Mouse (Mus musculus): ENCODE results near the gene Uggt2. TPM values are rescaled to one million over a fixed set of nuclear protein-coding genes. Genes with fewer than 3 reads are reported as not detected.

Uggt2 gene
- polyA plus RNA-seq, 2 experiments = 14.9 to 36.0 TPM

- WGBS = 86% methylated on average over 2 of the region's 2 CpGs
Observed at GRCm38 (mm10) chr14:118944702-118945101, 154.5 kb downstream of the Uggt2 start.

DNA sequence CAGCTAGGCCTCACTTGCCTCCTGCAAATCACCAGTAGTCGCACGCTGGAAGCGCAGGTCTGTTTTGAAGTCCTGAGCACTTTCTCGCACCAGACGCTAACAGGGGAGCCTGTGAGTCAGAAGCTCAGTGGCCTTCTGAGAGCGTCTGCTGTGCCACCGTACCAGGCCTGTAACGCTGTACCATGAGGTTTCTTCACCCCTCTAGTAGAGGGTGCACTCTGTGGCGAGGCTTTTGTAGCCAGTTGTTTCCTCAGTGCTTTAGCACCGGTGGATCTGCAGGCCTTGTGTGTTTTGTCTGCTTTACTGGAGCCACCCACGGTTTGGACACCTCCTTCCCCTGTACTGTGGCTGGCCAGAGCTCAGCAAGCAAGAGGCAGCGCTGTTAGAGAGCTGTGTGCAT lies 157.2 kb downstream of the Uggt2 start:
- Histone ChIP-seq H3K9ac (ENCODE audit: low read depth, low read length, severe bottlenecking) (no peak overlapping the region), H3K4me2 (replicated peaks; ENCODE audit: low read depth, low read length, severe bottlenecking) (no peak overlapping the region), H3K4me1 (ENCODE audit: control insufficient read depth, insufficient read depth, low read length) (peaks cover 12% of the 10 kb centered on the region), H3K27me3 (ENCODE audit: control insufficient read depth, insufficient read depth, low read length) (no peaks in the 10 kb centered on the region), H3K4me3 (replicated peaks; ENCODE audit: low read length) (no peak overlapping the region), H3K27ac (replicated peaks; ENCODE audit: low read depth, low read length) (no peak overlapping the region), H3K9me3 (ENCODE audit: control insufficient read depth, low read length) (no peaks in the 10 kb centered on the region), H3K36me3 (ENCODE audit: control insufficient read depth, insufficient read depth, low read length) (no peaks in the 10 kb centered on the region)
- WGBS = 48% methylated on average over 12 of the region's 12 CpGs
- DNase-seq (ENCODE audit: low spot score) = no peak
- no peak for ATAC-seq (ENCODE audit: low FRiP score, low read depth)
- TF ChIP-seq POLR2A (IDR thresholded peaks at IDR 0.05; ENCODE audit: borderline replicate concordance, extremely low read depth, insufficient read depth, insufficient read length) = no peak

More at GRCm38 (mm10) chr14:118944702-118945101, 154.5 kb downstream of the Uggt2 start:
- DNase-seq (ENCODE audit: low spot score) (no peak), ATAC-seq (ENCODE audit: low FRiP score, low read depth) (no peak)
- Histone ChIP-seq H3K4me2 (replicated peaks; ENCODE audit: low read depth, low read length, severe bottlenecking) (no peak overlapping the region), H3K9me3 (ENCODE audit: control insufficient read depth, low read length) (no peaks in the 10 kb centered on the region), H3K27ac (replicated peaks; ENCODE audit: low read depth, low read length) (no peak overlapping the region), H3K9ac (ENCODE audit: low read depth, low read length, severe bottlenecking) (no peak overlapping the region), H3K4me1 (ENCODE audit: control insufficient read depth, insufficient read depth, low read length) (peaks cover 3% of the 10 kb centered on the region; the same call in 1 of the 2 replicates), H3K36me3 (ENCODE audit: control insufficient read depth, insufficient read depth, low read length) (no peaks in the 10 kb centered on the region), H3K4me3 (replicated peaks; ENCODE audit: low read length) (no peak overlapping the region), H3K27me3 (ENCODE audit: control insufficient read depth, insufficient read depth, low read length) (no peaks in the 10 kb centered on the region)
- TF ChIP-seq POLR2A (IDR thresholded peaks at IDR 0.05; ENCODE audit: borderline replicate concordance, extremely low read depth, insufficient read depth, insufficient read length) = no peak

DNA sequence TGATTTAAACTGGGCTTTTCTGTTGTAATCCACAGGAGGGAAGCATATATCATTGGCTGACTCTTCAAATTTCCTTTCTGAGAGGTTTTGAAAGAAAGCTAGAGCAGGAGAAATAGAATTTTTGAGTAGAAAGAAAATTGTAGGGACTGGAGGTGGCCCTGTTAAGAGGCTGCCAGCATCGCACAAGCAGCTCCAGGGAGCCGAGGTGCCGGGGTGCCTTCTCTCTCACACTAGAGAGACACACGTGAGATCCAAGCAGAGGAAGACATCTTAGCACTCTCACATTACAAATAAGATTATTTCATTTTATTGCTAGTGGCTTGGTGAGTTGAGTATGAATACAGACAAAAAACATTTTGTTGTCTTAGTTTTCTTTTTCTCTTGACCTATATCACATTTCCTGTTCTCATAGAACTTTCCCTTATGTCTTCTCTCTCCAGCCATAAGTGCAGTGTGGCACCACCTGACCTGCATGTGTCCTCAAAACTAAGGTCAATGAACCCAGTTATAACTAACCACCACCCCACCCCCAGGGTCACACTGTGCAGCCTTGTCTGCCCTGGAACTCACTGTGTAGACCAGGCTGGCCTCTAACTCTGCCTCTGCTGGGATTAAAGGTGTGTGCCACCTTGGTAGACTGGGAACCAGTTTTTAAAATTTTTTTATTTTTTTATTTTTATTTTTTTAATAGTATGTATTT lies 158.3 kb downstream of the Uggt2 start:
- DNase-seq (ENCODE audit: low spot score) (no peak), ATAC-seq (ENCODE audit: low FRiP score, low read depth) (no peak)
- no peaks in the 10 kb centered on the region for H3K36me3 ChIP-seq (ENCODE audit: control insufficient read depth, insufficient read depth, low read length)
- H3K4me1 ChIP-seq (ENCODE audit: control insufficient read depth, insufficient read depth, low read length) = peaks cover 12% of the 10 kb centered on the region
- no peaks in the 10 kb centered on the region for H3K27me3 ChIP-seq (ENCODE audit: control insufficient read depth, insufficient read depth, low read length)
- 0 out of 2 replicates have a peak overlapping the region, but pooled peaks have one; percentile 31 for H3K9ac ChIP-seq (ENCODE audit: low read depth, low read length, severe bottlenecking)
- TF ChIP-seq POLR2A (IDR thresholded peaks at IDR 0.05; ENCODE audit: borderline replicate concordance, extremely low read depth, insufficient read depth, insufficient read length) = no peak
- WGBS = 68% methylated on average over 4 of the region's 4 CpGs
- no peak overlapping the region for H3K4me3 ChIP-seq (replicated peaks; ENCODE audit: low read length)
- H3K27ac ChIP-seq (replicated peaks; ENCODE audit: low read depth, low read length) = no peak overlapping the region
- H3K4me2 ChIP-seq (replicated peaks; ENCODE audit: low read depth, low read length, severe bottlenecking) = no peak overlapping the region
- H3K9me3 ChIP-seq (ENCODE audit: control insufficient read depth, low read length) = no peaks in the 10 kb centered on the region

- H3K27ac ChIP-seq (replicated peaks; ENCODE audit: low read depth, low read length) = no peak overlapping the region; the same call in 1 of the 2 replicates
- H3K4me3 ChIP-seq (replicated peaks; ENCODE audit: low read length) = peak overlapping the region; percentile 99
Observed at GRCm38 (mm10) chr14:118938551-118938950, 160.7 kb downstream of the Uggt2 start.

GRCm38 (mm10) chr14:118937533-118938492 lies 161.4 kb downstream of the Uggt2 start, which contains the start of gene Dnajc3:
Gene Dnajc3 (plus strand): TSS chr14:118937976.
- ATAC-seq (ENCODE audit: low FRiP score, low read depth) (peak; percentile 100), DNase-seq (ENCODE audit: low spot score) (peak; percentile 99)
- TF ChIP-seq POLR2A (IDR thresholded peaks at IDR 0.05; ENCODE audit: borderline replicate concordance, extremely low read depth, insufficient read depth, insufficient read length) = peak; percentile 70; the same call in 1 of the 2 replicates
- H3K9me3 ChIP-seq (ENCODE audit: control insufficient read depth, low read length) = no peaks in the 10 kb centered on the region
- peak within 1 kb of the TSS; percentile 99 for H3K9ac ChIP-seq (ENCODE audit: low read depth, low read length, severe bottlenecking)
- peak within 1 kb of the TSS; percentile 90 for H3K27ac ChIP-seq (replicated peaks; ENCODE audit: low read depth, low read length)
- under 1% methylated on average over 63 of the region's 124 CpGs for WGBS
- no peaks in the 10 kb centered on the region for H3K36me3 ChIP-seq (ENCODE audit: control insufficient read depth, insufficient read depth, low read length)
- peaks cover 12% of the 10 kb centered on the region for H3K4me1 ChIP-seq (ENCODE audit: control insufficient read depth, insufficient read depth, low read length)
- no peaks in the 10 kb centered on the region for H3K27me3 ChIP-seq (ENCODE audit: control insufficient read depth, insufficient read depth, low read length)
- H3K4me2 ChIP-seq (replicated peaks; ENCODE audit: low read depth, low read length, severe bottlenecking) = peak within 1 kb of the TSS; percentile 69
- peak within 1 kb of the TSS; percentile 99 for H3K4me3 ChIP-seq (replicated peaks; ENCODE audit: low read length)

More at GRCm38 (mm10) chr14:118938551-118938950, 160.7 kb downstream of the Uggt2 start:
- under 1% methylated on average over 7 of the region's 7 CpGs for WGBS
- H3K4me2 ChIP-seq (replicated peaks; ENCODE audit: low read depth, low read length, severe bottlenecking) = peak overlapping the region; percentile 65
- DNase-seq (ENCODE audit: low spot score) (peak; percentile 34), ATAC-seq (ENCODE audit: low FRiP score, low read depth) (no peak)
- H3K36me3 ChIP-seq (ENCODE audit: control insufficient read depth, insufficient read depth, low read length) = no peaks in the 10 kb centered on the region
- H3K9me3 ChIP-seq (ENCODE audit: control insufficient read depth, low read length) = no peaks in the 10 kb centered on the region
- H3K27me3 ChIP-seq (ENCODE audit: control insufficient read depth, insufficient read depth, low read length) = no peaks in the 10 kb centered on the region
- H3K4me1 ChIP-seq (ENCODE audit: control insufficient read depth, insufficient read depth, low read length) = peaks cover 12% of the 10 kb centered on the region
- no peak for TF ChIP-seq POLR2A (IDR thresholded peaks at IDR 0.05; ENCODE audit: borderline replicate concordance, extremely low read depth, insufficient read depth, insufficient read length)
- H3K9ac ChIP-seq (ENCODE audit: low read depth, low read length, severe bottlenecking) = peak overlapping the region; percentile 99
